Mouse (Mus musculus) testis, postnatal 14 days (tissue): ENCODE data around the gene Emilin3.

Experiments
- DNase-seq: peaks from one replicate; pipeline ENCODE4 v3.0.0; 2021; ENCODE audit warnings: low spot score

Gene Emilin3

DNA sequence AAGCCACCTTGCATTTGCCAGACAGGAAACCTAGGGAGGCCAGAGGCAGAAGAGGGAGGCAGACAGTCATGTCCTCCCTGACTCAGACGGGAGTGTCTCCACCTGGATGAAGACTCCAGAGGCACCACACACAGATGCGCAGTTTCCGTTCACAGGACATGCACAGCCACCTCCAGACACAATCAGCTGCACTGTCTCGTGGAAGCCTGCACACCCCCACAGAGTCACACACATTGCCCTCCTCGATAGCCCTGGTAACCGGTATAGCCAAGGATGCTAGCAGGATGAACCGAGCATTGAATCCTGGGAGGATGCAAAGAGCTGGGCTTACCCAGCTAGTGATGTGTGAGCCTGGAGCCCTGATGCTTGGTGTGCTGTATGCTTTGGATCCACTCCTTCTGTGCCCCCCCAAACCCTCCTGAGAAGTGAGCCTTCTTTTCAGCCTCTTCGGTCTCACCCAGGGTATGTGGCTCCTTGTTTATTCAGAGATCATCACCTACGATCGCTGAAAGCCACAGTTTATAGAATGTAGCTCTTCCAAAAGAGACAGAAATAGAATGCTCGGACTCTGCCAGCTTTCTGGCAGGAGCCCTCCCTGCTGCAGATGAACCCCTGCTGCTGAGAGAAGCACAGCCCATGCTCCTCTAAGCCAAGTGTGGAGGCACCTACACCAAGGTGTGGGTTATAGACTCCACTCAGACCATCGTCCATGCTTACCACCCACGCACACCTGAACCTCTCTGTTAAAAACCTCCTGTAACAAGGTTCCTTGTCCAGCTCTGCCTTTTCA, 3.9 kb upstream of the Emilin3 start:
- no peak for DNase-seq

DNA sequence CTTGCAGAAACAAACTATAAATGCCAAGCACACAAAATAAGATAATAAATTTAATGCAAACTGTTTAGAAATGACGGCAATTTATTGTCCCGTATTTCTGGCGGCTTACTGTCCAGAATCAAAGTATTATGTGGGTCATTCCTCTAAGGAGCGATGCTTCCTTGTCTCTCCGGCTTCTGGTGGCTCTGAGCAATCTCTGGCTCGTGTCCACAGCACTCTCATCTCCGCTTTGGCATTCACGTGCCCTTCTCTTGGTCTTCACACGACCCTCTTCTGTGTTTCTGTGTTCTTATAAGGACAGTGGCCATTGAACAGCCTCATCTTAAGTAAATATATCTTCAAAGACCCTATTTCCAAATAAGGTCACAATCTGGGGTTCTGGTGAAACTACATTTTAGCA, 2.5 kb upstream of the Emilin3 start:
- no peak for DNase-seq

GRCm38 (mm10) chr2:160911558-160912201, 448 bp downstream of the Emilin3 start:
- peak; percentile 32 for DNase-seq

DNA sequence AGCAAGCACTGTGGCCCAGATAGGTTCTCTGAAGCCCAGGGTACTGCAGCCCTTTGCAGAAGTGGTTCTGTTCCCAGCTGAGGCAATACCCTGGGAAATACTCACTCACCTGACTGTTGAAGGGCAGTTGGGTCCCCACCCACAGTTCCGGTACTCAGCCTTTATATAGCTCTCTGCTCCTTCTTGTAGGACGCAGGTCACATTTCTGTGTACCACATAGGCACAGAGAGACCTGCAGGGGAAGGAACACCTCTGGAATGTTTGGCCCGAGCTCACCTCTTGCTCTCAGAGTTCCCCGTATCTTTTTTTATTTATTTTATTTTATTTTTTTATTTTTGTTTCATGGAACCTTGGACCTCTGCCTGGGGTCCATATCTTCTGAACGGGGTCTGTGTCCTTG, 1.5 kb downstream of the Emilin3 start:
- no peak for DNase-seq

DNA sequence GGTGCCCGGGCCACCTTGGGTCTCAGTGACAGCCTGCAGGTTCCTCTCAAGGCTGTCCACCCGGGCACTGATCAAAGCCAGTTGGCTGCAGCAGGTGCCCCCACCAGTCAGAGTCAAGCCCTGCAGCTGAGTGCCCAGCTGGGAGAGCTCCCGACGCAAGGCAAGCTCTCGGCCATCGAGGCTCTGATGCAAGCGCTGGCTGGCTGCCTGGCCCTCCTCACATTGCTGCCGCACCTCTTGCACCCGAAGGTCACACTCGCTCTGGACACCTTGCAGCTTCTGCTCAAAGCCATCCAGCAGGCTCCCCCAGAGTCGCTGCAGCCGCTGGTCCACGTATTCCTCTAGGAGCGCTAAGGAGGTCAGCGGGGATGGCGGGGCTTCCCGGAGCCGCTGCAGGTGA, 3.5 kb downstream of the Emilin3 start:
- DNase-seq = no peak

- DNase-seq = no peak
Observed at GRCm38 (mm10) chr2:160906101-160906500, 6.0 kb downstream of the Emilin3 start.

- DNase-seq = no peak
Observed at GRCm38 (mm10) chr2:160905301-160905700, 6.8 kb downstream of the Emilin3 start.

DNA sequence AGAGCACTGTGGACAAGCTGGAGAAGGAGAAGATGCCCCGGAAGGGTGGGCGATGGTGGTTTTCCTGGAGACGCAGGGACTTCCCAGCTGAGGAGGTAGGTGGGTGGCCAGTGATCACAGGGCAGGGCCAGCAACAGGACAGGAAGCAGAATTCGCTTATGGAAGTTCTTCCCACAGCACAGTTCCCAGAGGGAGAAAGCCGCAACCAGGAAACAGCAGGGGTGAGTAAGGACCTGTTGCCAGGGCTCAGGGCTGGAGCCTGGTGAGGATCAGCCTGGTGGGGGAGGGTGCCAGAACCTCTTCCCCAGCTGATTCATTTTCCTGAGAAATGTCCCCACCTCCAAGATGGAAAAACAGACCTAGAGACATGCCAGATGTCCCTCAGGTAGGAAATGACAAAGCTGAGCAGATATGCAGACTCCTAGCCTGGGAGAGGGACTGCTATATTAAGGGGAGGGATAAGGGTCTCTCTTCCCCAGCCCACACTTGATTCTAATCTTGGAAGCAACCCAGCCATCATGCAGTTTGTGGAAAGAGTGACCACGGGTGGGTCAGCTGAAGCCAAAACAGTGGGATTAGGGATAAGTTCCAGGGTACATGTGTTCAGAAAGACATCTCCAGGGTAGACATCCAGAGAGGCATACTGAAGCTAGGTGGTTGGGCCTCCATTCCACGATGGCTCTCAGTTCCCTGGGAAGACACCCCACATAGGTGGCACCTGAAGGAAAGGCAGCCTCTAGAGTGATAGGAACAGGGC, 10.3 kb downstream of the Emilin3 start:
- DNase-seq = no peak

DNA sequence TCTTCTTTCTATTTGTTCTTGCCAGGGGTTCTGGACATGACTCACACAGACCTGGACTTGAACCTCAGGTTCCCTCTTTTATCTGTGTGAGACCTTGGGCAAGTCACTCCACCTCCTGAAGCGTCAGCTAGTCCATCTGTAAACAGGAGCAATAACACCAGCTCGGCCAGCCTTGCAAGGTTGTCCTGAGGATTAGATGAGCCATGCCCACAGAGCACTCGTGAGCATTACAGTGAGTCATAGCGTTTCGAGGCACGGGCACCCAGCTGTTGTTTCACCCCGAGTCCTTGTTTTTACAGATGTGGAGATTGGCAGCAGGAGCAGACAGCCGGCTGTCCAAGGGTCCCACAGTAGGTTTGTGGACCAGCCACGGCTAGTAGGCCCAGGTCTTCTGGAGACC, 20.4 kb downstream of the Emilin3 start:
- no peak for DNase-seq

- DNase-seq = no peak
Observed at GRCm38 (mm10) chr2:160891045-160891444, 21.1 kb downstream of the Emilin3 start.

GRCm38 (mm10) chr2:160887859-160888258, 24.3 kb downstream of the Emilin3 start:
- DNase-seq = peak; percentile 81

DNA sequence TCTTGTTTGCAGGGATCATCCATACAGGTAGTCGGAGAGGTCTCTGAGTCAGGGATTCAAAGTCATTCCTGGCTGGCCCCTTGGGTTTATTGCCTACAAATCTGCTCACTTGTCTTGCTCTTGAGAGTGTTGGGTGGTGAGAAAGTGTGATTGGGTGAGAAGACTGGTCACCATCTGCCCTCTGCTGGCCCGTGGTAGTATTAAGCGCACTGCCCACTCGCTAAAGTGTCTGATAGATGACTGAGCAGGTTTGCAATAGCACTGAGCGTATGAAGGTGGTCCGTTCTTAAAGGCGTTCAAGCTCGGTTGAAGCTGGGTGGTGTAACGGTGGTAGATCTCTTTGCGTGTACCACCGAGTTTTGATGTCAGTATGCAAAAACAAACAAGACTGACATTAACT, 24.8 kb downstream of the Emilin3 start:
- DNase-seq = peak; percentile 66

GRCm38 (mm10) chr2:160886221-160886620, 25.9 kb downstream of the Emilin3 start:
- no peak for DNase-seq

GRCm38 (mm10) chr2:160884830-160885229, 27.3 kb downstream of the Emilin3 start:
- no peak for DNase-seq

- DNase-seq = no peak
Observed at GRCm38 (mm10) chr2:160883912-160884311, 28.2 kb downstream of the Emilin3 start.

GRCm38 (mm10) chr2:160882436-160882835, 29.7 kb downstream of the Emilin3 start:
- no peak for DNase-seq

- DNase-seq = no peak
Observed at GRCm38 (mm10) chr2:160881462-160882101, 30.5 kb downstream of the Emilin3 start.

DNA sequence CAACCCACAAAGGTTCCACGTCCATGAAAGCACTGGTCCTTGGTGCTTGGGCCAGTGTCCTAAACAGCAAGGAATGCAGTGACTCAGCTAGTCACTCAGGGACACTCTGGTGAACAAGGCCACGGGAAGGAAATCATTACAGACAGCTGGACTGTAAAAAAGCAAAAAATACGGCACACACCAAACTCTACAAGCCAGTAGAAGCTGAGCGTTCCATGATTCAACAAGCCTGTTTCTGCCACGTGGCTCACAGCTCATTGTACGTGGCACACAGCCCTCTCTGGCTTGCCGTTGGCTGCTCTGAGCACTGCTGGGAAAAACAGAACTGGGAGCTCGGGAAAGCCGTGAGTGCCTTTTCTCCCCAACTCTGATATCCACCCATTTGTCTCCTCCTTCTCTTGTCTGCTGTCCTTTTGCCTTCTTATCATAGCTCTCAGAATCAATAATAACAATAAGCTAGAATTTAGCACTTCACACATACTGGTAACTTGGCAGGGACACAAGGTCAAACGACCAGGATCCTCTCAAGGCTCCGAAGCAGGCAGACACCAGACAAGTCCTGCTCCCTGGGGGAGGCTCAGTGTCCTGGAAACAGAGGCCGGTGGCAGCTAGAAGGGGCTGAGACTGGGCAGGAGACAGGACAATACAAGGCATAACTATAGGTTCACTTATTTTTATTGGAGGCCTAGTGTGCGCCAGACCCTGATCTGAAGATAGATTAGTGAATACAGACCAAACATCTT, 31.5 kb downstream of the Emilin3 start, which contains the start of gene Lpin3:
Gene Lpin3 (plus strand): TSS at position 218 of the 743 bp plus-strand sequence.
- DNase-seq = peak; percentile 48

- no peak for DNase-seq
Observed at GRCm38 (mm10) chr2:160876115-160876514, 36.0 kb downstream of the Emilin3 start.

DNA sequence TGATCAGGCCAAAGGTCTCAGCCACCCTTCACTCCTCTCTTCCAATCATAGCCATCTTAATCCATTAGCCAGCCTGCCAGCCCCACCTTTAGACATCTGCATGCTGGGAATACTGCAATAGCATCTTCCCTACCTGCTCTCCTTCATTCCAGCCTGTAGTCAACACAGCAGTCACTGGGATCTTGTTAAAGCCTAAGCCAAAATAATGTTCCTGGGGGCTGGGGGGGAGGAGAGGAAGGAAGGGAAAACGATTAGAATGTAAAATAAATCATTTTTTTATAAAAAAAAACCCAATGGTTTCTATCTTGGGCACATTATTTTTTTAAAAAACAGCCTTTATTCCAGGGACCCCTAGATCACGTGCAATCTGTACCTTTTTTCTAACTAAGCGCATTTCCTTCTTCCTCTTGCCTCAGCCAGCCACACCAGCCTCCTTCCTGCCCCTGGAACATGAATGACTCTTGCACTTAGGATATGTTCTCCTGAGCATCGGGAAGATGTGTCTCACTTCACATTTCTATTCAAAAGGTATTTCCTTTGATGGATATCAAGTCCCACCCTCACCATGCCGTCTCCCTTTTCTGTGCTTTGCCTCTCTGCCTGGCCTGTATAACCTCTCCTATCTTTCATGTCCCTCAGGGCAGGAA, 37.8 kb downstream of the Emilin3 start:
- DNase-seq = no peak

DNA sequence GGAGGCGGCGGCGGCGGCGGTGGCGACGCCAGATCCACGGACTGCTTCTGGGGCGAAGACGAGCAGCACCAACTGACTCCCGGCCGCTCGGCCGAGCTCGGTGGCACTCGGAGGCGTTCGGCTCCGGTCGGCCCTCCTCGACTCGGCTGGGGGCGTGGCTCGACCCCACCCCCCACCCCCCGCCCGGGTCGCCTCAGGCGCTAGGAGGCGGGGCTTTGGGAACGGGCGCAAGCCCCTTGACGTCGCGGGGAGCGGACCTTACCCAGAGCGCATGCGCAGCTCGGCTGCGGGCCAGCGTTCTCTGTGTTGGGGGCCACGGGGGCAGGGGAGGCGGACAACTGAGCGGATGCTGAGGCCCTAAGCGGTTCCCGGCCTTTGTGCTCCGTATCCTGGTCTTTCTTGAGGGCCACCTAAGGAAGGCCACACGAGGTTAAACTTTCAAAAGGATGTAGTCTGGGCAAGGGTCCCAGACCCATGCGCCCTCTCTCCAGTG, 39.2 kb downstream of the Emilin3 start, which contains the start of gene Zhx3:
Gene Zhx3 (minus strand): TSS at position 109 of the 493 bp plus-strand sequence.
- peak; percentile 94 for DNase-seq
